Mouse (Mus musculus): ENCODE measurements around the gene Nadsyn1. TPM values are rescaled to one million over a fixed set of nuclear protein-coding genes. Genes with fewer than 3 reads are reported as not detected.

Nadsyn1 gene
- polyA plus RNA-seq, 1 experiment, result 7.9 TPM

DNA sequence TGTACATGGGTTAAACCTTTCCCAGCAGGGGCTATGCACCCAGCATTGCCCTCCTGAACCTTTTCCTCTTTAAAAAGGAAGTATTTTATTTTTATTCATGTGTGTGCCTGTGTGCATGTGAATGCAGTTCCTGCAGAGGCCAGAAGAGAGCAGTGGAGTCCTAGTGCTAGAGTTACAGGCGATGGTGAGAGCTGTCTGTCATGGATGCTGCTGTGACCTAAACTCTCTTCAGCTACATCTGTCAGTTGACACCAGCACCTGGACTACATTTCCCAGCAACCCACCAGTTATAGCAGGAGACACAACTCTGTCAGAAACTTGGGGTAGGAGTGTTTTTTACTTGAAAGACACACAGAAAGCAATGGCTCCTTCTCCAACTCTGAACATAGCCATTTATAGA lies 13.7 kb downstream of the Nadsyn1 start:
- DNase-seq (ENCODE audit: extremely low spot score in 1 of 2, low spot score in 1 of 2), result peak in 1 of 2 experiments; percentile 17

DNA sequence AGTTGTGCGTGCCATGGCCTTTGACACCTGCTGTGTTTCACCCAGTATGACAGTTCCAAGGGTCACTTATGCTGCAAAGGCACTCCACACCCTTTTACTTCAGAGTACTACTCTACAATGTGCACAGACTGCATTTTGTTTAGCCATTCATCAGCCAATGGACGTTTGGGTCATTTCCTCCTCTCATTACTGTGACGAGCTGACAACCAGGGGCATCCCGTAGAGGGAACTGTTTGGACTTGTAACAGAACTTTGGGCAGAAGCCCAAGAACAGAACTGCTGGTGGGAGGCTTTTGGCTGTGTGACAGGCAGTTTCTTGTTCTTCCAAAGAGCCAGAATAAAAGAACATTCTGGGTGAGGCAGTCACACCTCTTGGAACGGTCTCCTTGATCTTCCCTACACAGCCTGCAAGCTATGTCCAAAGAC lies 17.4 kb downstream of the Nadsyn1 start:
- DNase-seq (ENCODE audit: extremely low spot score in 1 of 2, low spot score in 1 of 2), result peak; percentile 27 to 63

DNA sequence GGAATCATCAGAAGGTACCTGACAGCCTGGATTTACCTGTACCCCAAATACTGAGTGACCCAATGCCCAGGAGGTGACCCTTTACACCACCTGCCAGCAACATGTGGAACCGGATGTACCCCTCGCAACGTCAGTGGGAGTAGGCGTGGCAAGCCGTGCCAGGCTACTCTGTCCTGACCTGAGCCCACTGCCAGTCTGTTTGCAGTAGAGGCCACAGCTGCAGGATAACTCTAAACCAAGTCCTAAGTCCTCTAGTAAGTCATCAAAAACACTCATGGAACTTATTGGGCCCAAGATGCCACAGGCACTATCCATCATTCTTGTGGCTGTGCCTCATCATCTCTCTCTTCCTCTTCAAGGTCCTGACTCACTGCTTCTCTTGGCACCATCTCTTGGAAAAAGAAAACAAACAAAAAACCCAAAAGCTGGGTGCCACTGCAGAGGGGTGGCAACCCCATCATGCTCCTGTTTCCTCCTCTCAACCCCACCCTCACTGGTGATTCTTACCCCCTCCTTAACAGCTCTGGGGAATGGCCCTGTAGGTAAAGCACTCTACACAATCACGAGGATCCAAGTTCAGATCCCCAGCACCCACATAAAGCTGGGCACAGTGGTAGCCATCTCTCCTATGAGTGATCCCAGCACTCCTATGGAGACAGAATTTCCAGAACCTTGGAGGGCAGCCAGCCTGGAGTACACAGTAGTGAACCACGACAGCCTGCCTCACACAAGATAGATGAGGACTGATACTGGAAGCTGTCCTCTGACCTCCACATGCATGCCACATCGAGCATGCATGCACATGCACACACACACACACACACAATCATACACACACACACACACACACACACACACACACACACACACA lies 21.2 kb downstream of the Nadsyn1 start:
- DNase-seq (ENCODE audit: extremely low spot score in 1 of 2, low spot score in 1 of 2), result no peak

DNA sequence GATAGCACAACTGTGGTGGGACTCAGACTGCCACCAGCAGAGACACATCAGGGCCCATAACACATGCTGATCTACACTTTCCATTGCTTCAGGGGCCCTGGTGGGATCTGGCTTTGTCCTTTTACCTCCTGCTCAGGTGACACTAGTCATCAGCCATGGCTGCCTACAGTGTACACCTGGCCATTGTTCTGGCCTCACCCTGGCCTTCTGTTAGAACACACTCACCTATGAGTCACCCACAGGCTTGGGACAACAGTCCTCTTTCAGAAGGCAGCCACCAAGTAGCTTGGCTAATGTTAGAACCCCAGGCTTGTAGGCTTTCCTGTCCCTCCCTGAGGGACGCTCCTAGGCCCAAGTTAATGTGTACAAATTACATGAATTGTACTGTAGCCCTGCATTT lies 21.9 kb downstream of the Nadsyn1 start:
- no peak for DNase-seq (ENCODE audit: extremely low spot score in 1 of 2, low spot score in 1 of 2)

DNA sequence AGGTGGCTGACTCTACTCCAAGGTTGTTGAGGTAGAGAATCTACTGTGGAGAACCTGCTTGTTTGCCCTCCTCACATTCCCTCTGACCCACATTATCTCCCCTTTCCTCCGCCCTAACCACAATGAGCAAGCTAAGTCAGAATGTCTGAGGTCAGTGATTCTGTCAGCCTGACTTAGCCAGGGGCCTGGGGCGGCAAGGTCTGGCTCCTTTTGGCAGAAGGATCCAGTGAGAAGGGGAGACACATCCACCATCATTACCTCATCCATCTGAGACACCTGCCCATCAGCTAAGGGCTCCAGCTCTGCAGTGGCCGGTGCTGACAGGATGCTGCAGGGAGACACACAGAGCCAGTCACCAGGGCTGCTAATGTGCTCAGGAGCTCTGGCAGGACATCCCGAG lies 23.9 kb downstream of the Nadsyn1 start:
- DNase-seq (ENCODE audit: extremely low spot score in 1 of 2, low spot score in 1 of 2), result no peak

DNA sequence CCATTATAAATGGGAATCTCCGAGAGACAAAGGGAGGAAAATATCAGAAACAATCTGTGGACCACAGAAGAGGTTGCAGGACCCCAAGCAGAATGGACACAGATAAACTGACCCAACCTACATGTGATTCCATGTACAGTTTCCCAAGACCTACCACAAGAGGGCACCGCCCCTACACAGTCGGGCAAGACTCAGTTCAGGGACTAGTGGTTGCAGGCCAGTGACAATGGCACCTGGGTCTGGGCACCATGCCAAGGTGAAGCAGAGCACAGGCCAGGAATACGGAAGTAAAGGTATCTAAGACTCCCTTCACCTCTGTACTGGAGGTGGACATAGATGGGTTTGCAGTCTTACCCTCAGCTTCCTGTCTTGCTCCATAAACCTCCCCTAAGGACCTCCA lies 29.5 kb downstream of the Nadsyn1 start:
- DNase-seq (ENCODE audit: extremely low spot score in 1 of 2, low spot score in 1 of 2), result peak in 1 of 2 experiments; percentile 16

DNA sequence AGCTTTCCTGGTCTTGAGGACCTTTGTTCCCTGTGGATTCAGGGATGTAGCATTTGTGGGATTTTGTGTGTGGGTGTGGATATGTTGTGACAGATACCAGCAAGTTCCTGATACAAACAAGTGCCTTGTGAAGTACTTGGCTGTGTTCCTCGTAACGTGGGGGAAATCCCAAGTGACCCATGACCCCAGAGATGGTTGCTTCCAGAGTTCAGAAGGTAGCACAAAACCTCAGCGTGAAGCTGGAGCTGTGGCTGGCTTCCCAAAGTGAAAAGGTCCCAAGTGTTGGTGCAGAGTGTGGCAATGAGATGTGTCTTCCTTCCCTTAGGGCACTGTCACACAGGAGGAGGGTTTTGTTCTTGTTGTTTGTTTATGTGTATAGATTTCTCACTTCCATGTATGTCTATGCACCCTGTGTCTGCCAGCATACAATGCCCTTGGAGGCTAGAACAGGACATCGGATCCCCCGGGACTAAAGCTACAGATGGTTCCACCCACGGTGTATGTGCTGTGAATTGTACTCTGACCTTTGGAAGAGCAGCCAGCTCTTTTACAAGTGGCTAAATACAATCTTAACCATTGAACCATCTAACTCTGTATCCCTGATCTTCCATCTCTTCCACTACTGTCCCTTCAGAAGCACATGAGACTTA lies 30.2 kb downstream of the Nadsyn1 start:
- no peak for DNase-seq (ENCODE audit: extremely low spot score in 1 of 2, low spot score in 1 of 2)

DNA sequence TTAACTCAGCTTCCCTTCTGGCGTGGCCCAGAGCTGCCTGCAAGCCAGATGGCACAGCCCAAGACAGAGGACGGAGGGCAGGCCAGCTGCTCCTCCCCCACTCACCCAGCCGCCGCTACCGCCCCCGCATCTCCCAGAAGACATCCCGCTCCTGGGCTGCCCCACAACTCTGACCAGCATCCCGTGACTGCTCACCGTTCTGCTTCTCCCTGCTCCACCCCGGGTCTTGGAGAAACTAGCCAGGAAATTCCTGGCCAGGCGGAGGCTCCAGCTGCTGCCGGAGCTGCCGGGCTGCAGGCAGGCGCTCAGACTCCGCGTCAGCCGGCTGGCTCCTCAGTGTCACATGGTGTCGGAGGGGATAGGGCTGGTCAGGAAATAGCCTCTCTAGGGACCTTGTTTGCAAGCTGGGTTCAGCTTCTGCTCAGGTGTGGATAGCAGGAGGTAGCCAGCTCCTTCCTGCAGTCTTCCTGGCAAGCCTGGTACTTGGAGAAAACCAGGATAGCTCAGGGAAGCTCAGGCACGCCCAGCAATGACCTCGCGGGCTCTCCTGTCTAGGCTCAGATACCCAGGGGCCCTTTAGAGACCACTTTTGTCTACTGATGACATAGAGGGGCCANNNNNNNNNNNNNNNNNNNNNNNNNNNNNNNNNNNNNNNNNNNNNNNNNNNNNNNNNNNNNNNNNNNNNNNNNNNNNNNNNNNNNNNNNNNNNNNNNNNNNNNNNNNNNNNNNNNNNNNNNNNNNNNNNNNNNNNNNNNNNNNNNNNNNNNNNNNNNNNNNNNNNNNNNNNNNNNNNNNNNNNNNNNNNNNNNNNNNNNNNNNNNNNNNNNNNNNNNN lies 38.4 kb downstream of the Nadsyn1 start, which contains the start of gene Mrgpre:
TSS of gene Mrgpre (minus strand) at position 505 of the 834 bp plus-strand sequence.
- peak; percentile 51 to 68 for DNase-seq (ENCODE audit: extremely low spot score in 1 of 2, low spot score in 1 of 2)

DNA sequence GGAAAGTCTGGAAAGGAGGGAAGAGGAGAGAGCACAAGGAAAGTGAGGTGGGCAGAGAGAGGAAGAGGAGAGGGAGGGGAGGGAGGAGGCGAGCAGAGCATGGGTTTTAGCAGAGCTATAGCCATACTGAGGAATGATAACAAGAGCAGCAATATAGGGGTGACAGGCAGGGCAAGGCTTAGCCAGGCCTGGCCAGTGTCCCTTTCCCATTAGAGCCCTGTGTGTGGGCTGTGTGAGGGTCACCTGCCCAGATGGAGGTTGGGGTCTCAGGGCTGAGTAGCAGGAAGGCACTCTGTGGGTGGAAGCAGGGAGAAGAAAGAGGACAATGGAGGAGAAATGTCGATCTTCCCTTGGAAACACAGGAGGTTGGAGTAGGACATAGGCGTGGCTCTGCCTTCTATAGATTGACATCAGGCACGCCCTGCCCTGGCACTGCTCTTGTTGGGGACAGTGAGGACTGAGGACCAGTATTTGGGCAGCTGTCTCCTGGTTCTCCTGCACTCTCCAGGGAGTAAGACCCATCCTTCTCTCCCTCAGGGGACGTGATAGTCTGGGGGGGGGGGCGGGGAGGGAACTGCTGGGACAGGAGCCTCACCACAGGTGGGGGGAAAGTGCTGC lies 39.2 kb downstream of the Nadsyn1 start:
- DNase-seq (ENCODE audit: extremely low spot score in 1 of 2, low spot score in 1 of 2), result peak in 1 of 2 experiments; percentile 10

DNA sequence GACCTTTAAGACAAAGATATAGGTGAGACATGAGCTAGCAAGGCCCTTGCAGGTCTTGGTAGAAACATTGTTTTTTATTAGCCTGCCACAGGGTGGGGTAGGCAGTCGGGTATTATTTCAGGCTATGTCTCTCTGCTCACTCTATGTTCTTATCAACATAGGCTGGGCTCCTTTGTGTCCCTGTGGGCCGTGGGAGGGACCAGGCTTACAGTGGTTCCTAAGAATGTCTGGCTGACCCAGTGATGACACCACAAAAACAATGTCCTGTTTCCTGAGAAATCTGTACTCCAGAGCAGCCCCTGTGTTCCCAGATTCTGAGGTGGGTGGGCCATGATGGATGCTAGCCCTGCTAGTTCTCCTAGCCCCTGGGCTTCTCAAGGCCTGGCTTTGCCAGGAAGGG lies 45.3 kb downstream of the Nadsyn1 start:
- DNase-seq (ENCODE audit: extremely low spot score in 1 of 2, low spot score in 1 of 2), result no peak

DNA sequence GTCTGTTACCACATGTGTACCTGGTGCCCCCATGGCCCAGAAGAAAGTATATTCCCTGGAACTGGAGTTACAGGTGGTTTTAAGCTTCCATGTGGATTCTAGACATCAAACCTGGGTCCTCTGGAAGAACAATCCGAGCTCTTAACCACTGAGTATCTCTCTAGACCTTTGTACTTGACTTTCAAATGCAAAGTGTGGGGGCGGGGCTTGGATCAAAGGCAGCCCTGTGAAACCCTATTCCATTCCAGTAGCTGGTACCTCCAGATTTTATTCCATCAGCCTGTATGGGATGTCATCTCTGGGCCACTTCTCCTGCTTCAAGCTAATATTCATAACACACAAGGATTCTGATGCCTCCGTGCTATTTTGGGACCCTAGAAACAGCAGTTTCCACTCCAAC lies 46.5 kb downstream of the Nadsyn1 start:
- no peak for DNase-seq (ENCODE audit: extremely low spot score in 1 of 2, low spot score in 1 of 2)

DNA sequence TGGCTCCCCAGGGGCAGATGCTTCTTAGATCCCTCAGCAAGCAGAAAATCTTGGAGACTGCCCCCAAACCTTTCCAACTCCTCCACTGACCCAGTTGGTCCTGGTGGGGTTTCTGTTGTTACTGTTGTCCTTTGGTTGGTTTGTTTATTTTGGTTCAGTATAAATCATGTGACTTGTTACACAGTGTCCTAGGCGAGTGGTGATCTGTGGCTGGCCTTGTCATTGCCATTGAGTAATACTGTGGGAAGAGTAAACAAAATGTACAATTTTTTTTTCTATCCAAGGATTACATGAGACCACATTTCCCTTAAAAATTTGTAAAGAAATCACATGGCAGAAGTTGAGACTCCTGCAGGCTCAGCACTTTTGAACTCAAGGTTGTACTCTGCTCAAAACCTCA lies 53.2 kb downstream of the Nadsyn1 start:
- DNase-seq (ENCODE audit: extremely low spot score in 1 of 2, low spot score in 1 of 2), result no peak

DNA sequence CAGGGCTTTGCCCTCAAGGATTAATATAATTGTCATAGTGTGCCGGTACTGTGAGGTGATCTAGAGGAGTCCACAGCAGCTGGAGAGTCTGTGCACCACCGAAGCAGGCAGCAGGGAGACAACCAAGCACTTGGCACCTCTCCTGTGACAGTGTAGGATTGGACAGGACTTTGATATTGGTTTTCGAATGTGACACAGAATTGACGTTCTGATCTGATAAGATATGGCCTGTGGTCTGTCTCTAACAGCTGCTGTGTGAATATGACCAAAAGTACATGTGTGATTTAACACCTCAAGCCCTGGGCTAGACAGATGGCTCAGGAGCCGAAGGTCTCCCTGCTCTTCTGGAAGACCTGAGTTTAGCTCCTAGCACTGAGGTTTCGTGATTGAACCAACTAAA lies 54.4 kb downstream of the Nadsyn1 start:
- no peak for DNase-seq (ENCODE audit: extremely low spot score in 1 of 2, low spot score in 1 of 2)

DNA sequence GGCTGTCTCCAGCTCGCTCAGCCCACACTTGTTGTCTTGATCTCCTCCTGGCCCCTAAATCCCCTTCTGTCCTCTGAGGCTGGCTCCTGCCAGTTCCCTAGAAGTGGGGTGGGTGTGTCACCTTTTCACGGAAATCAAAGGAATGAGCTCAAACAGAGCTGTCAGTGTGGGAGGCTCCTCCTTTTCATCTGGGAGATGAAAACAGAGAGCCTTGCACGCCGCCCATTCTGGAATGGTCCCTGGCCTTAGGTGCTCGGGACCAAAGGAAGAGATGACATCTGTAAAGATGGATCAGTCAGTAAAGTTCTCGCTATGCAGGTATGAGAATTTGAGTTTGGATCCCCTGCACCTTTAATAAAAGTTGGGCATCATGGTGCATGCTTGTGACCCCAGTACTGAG lies 55.8 kb downstream of the Nadsyn1 start, which contains the start of gene Mrgprg:
TSS of gene Mrgprg (minus strand) at position 101 of the 400 bp plus-strand sequence.
- no peak for DNase-seq (ENCODE audit: extremely low spot score in 1 of 2, low spot score in 1 of 2)

DNA sequence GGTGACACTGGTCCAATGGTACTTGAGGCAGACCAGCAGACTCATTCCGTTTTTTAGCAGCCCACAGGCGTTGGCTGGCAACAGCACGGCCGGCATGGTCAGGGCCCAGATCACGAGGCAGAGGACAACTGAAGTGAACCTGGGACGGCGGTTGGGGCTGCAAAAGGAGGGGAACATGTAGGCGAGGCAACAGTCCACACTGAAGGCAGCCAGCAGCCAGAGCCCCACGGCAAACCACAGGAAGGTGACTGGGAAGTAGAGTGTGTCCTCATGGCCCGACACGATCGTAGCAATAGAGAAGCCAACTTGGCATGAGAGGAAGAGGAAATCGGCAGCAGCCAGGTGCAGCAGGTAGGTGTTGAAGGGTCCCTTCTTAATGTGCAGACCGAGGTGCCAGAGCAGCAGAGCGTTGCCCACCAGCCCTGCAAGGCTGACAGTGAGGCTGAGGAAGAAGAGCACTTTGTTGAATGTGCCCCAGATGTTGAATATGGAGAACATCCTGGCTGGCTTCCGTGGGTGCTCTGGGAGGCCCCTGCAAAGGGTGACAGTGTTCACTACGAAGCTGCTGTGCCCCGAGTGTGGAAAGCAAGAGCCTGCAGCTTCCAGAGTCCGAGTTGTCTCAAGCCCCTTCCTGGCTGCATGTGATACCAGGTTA lies 57.6 kb downstream of the Nadsyn1 start:
- DNase-seq (ENCODE audit: extremely low spot score in 1 of 2, low spot score in 1 of 2), result no peak

DNA sequence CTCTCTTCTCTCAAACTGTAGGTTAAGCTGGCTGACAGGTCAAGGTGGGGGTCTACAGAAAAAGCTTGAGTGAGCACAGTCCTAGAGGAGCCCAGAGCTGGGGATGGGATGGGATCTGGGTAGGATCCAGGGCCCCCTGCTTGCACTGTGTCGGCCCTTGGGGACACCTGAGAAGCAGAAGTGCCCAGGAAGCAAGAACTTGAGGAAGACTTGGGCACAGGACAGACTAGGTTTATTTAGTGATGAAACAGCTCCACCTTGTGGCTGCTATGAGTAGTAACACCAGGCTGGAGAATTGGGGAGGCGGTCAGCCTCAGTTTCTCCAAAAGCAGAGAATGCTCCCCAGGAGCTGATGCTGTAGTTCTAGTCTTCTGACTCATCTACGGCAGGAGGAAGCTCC lies 58.9 kb downstream of the Nadsyn1 start:
- DNase-seq (ENCODE audit: extremely low spot score in 1 of 2, low spot score in 1 of 2), result no peak

DNA sequence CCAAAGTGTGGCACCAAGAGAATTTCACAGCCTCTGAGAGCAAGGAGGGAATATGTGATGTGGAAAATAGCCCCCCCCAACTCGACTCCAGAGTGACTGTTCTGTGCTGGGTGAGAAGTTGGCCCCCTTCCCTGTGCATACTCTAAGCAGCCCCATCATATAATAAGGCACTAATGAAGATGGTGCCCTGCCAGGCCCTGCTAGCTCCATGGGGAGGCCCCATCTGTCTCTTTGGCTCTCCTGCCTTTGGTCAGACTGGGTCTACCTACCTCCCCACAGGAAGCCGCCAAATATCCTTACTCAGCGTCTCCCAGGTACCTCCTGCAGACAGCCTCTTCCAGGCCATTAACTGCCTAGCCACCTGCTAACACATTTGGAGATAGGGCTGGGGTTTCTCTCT lies 63.7 kb downstream of the Nadsyn1 start:
- no peak for DNase-seq (ENCODE audit: extremely low spot score in 1 of 2, low spot score in 1 of 2)

DNA sequence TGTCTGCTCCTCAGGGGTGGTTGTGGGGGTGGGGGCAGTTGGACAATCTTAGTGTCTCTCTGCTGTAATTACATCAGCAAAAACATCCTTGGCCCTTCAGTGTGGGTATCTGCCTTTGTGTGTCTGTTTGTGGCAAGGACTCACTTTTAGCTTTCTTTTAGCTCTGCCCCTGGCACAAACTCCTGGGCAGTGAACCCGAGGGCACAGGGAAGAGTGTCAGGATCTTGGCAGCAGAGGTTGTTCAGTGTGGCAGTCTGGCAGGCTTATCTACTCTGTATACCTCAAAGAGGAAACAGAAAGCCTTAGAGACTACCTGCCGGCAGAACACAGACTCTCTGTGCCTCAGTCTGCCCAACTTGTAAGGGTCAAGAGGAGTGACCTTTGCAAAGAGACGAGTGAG lies 65.0 kb downstream of the Nadsyn1 start:
- DNase-seq (ENCODE audit: extremely low spot score in 1 of 2, low spot score in 1 of 2), result no peak

DNA sequence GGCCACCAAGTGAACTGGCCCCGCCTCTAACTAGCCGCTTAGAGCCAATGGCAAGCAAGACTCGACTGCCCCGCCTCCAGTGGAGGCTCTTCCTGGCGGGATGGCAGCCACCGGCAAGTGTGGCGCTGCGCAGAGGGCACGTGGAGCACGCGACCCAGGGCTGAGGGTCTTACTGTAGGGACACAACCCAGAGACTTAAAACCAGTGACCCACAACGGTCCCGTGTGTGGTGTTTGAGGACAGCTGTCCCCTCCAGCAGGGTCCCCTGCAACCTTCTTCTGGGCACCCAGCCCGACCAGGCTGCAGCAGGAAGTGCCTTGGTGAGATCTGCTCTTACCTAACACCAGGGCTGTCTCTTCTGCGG lies 65.6 kb downstream of the Nadsyn1 start:
- DNase-seq (ENCODE audit: extremely low spot score in 1 of 2, low spot score in 1 of 2), result peak in 1 of 2 experiments; percentile 78

Data from frontal cortex, adult 2 months (tissue).